In genomic region chr3:84228203-84228870, GRCm38 (mm10) we compare ENCODE assay signal across 8 mouse cellular contexts. TPM values are rescaled to one million over a fixed set of nuclear protein-coding genes. Genes with fewer than 3 reads are reported as not detected.
A peak's percentile ranks its signal among the peaks of the same experiment; 100 is the strongest.
DNase-seq lines count a peak whose midpoint lies in the region; ATAC-seq lines count a peak whose summit lies in the region.

No protein-coding gene starts in this region.

- no peaks in the 10 kb centered on the region for H3K27me3 ChIP-seq in forebrain, embryonic 14.5 days (replicated peaks; ENCODE audit: control insufficient read depth, insufficient read depth, low read length)
- no peaks in the 10 kb centered on the region for H3K27me3 ChIP-seq in hindbrain, embryonic 15.5 days
- H3K27me3 ChIP-seq in liver, embryonic 12.5 days (replicated peaks): no peaks in the 10 kb centered on the region

- under 1% methylated on average over 18 of the region's 18 CpGs for WGBS in forebrain, embryonic 14.5 days
- 2% methylated on average over 18 of the region's 18 CpGs for WGBS in hindbrain, embryonic 15.5 days
- WGBS in liver, embryonic 12.5 days (ENCODE audit: insufficient replicate concordance): under 1% methylated on average over 18 of the region's 18 CpGs

- H3K4me1 ChIP-seq in forebrain, embryonic 14.5 days (ENCODE audit: control insufficient read depth, insufficient read depth, low read length): peaks cover 11% of the 10 kb centered on the region
- peaks cover 21% of the 10 kb centered on the region for H3K4me1 ChIP-seq in hindbrain, embryonic 15.5 days (replicated peaks)
- peaks cover 20% of the 10 kb centered on the region for H3K4me1 ChIP-seq in liver, embryonic 12.5 days

- H3K4me2 ChIP-seq in forebrain, embryonic 14.5 days (ENCODE audit: low read length): peak overlapping the region; percentile 70
- H3K4me2 ChIP-seq in hindbrain, embryonic 15.5 days: peak overlapping the region; percentile 84
- H3K4me2 ChIP-seq in liver, embryonic 12.5 days: peak overlapping the region; percentile 61

- peak; percentile 96 for DNase-seq in heart, adult 11 months
- no peak for DNase-seq in heart, postnatal 25 days (ENCODE audit: low spot score)
- peak; percentile 79 for DNase-seq in c-Kit-positive CD71-positive TER-119-negative erythroid progenitor cells, embryonic 14.5 days (ENCODE audit: low read depth)
- DNase-seq in forebrain, embryonic 14.5 days (ENCODE audit: low spot score): peak; percentile 94
- DNase-seq in naive thymus-derived CD4-positive, alpha-beta T cell, adult 2 months (ENCODE audit: low read depth): peak; percentile 95
- DNase-seq in thymus, postnatal 0 days (ENCODE audit: low spot score): peak; percentile 89

- H3K9ac ChIP-seq in forebrain, embryonic 14.5 days (ENCODE audit: low read length): peak overlapping the region; percentile 50
- H3K9ac ChIP-seq in hindbrain, embryonic 15.5 days: peak overlapping the region; percentile 36
- no peak overlapping the region for H3K9ac ChIP-seq in liver, embryonic 12.5 days

- no peaks in the 10 kb centered on the region for H3K9me3 ChIP-seq in forebrain, embryonic 14.5 days (replicated peaks; ENCODE audit: control insufficient read depth, low read length)
- no peaks in the 10 kb centered on the region for H3K9me3 ChIP-seq in hindbrain, embryonic 15.5 days
- 0 out of 2 replicates have a peak, but pooled peaks cover 1% of the 10 kb centered on the region for H3K9me3 ChIP-seq in liver, embryonic 12.5 days (replicated peaks)

- ATAC-seq in forebrain, embryonic 14.5 days: peak; percentile 89
- ATAC-seq in hindbrain, embryonic 15.5 days (ENCODE audit: low FRiP score, low read depth): peak; percentile 82
- peak; percentile 48; the same call in 1 of the 2 replicates for ATAC-seq in liver, embryonic 12.5 days

- H3K36me3 ChIP-seq in forebrain, embryonic 14.5 days (ENCODE audit: control insufficient read depth, insufficient read depth, low read length): no peaks in the 10 kb centered on the region
- no peaks in the 10 kb centered on the region for H3K36me3 ChIP-seq in hindbrain, embryonic 15.5 days
- no peaks in the 10 kb centered on the region for H3K36me3 ChIP-seq in liver, embryonic 12.5 days

- peak overlapping the region; percentile 76 for H3K27ac ChIP-seq in forebrain, embryonic 14.5 days (ENCODE audit: low read depth, low read length)
- H3K27ac ChIP-seq in hindbrain, embryonic 15.5 days (replicated peaks): peak overlapping the region; percentile 80
- no peak overlapping the region for H3K27ac ChIP-seq in liver, embryonic 12.5 days

- H3K4me3 ChIP-seq in forebrain, embryonic 14.5 days (ENCODE audit: low read depth, low read length): peak overlapping the region; percentile 33
- H3K4me3 ChIP-seq in hindbrain, embryonic 15.5 days: peak overlapping the region; percentile 45
- peak overlapping the region; percentile 38 for H3K4me3 ChIP-seq in liver, embryonic 12.5 days

- intact Hi-C loops in heart, postnatal 25 days (cut with DNase I): no loop called here

RNA-seq across cellular contexts. Expression of gene Gm6525, which starts 54.4 kb away (rescaled TPM):
- total RNA-seq in heart, postnatal 25 days (2021): not detected
- polyA plus RNA-seq in forebrain, embryonic 14.5 days (2014; fragmentation: Nextera tagmentation; extraction: Ambion mirVana): 0.87 and 0.97 TPM in 2 replicates
- polyA plus RNA-seq in hindbrain, embryonic 15.5 days (2015; fragmentation: Nextera tagmentation; extraction: Ambion mirVana): 2.1 and 2.3 TPM in 2 replicates
- 0.30 TPM in 1 of 2 replicates, not detected in the other for polyA plus RNA-seq in liver, embryonic 12.5 days (2016; fragmentation: Nextera tagmentation; extraction: Ambion mirVana)
- 0.13 TPM in 1 of 2 replicates, not detected in the other for polyA plus RNA-seq in thymus, postnatal 0 days (2015; fragmentation: Nextera tagmentation; extraction: Ambion mirVana)
